Mouse (Mus musculus): ENCODE data around the gene Cd300lf.

Gene Cd300lf

DNA sequence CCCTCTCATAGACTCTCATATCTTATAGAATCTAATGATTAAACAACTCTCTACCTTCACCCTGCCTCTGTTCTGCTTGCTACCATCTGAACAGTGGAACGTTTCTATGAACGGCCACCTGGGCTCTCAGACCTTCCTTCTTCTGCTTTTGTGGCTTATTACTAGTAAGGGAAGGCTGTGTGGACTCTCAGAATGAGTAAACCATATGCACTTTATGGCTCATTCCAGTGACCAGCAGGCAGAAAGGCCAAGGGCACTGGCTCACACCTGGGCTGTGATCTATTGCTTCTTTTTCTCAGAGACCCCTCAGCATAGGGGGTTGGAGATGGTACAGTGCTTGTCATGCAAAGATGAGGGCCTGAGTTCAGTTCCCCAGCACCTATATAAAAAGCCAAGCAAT, 27.2 kb downstream of the Cd300lf start:
- no peak for DNase-seq (ENCODE audit: low read depth)

DNA sequence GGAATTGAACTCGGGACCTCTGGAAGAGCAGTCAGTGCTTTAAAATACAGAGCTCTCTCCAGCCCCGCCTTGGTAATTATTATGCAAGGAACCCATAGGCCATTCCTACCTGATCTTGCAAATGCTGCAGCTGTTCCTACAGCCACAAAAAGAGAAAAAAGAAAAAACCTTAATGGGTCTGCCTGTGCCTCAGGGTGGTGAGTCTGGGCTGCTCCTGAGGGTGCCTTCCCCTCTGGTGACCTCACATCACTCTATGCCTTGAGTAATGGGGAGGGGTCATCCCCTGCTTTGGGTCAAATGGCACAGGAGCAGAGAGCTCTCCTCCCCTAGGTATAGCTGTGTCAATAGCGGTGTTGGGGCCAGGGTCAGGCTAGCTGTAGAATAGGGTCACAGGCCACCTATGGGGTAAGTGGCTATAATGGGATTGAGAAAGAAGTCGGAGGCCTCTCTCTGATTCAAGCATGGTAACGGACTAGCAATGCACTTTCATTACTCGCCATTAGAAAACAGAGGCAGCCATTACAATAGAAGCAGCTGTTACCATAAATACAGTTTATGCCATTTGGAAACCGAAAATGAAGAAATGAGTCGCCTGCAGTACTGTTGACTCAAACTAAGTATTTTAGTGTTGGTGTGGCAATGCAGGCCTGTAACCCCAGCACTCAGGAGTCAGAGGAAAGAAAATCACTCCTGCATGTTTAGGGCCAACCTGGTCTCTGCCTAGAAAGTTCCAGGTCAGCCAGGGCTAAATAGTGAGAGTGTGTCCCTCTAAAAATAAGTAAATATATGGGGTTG, 28.8 kb downstream of the Cd300lf start:
- DNase-seq (ENCODE audit: low read depth), result no peak

DNA sequence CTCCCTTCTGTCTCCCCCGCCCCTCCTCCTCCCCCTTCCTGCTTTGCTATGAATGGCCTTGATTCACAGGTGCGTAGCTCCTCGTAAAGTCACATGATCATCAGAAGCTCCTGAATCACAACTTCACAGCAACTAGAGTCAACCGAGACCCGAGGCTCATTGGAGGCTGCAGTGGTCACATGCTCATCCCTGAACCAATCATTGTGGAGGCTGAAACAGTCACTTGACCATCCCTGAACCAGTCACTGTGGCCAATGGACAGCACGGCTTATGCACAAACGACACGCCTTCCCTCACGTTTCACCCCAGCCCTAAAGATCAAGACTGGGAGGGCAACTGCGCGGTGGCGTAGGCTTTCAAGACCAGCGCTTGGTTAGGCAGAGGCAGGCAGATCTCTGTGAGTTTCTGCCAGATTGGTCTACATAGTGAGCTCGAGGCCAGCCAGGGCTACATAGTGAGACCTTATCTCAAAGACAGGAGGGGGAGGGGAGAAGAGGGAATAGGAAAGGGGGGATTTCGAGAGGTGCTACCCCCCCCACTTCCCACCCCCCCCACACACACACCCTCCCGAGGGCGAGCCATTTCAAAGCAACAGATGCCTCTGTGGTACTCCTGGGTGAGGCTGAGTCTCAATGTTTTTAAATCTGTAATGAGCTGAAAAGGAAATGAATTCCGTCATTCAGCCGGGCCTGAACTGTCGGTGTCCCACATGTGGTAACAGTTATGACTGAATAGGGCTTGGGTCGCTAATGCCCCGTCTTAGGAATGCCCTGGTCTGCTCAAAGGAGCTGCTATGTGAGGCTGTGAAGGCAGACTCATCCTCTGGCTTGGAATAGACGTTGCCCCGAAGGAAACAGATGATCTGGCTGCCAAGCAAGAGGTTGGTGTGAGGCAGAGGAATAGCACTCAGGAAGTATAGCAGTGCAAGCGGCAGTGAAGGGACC, 30.1 kb downstream of the Cd300lf start:
- no peak for DNase-seq (ENCODE audit: low read depth)

DNA sequence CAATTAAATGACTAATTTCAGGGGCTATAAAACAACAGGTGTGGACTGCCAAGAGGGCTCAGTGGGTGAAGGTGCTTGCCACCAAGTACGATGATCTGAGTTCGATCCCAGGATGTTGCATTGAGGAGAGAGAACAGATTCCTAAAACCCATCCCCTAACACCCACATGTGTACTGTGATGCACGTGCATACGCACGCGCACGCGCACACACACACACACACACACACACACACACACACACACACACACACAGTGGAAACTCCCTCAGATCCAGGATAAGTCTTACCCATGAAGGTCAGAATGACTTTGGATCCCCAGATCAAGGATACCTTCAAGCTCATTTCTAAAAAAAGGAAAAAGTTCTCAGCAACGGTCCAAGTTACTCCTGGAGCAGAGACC, 31.7 kb downstream of the Cd300lf start:
- DNase-seq (ENCODE audit: low read depth), result no peak

DNA sequence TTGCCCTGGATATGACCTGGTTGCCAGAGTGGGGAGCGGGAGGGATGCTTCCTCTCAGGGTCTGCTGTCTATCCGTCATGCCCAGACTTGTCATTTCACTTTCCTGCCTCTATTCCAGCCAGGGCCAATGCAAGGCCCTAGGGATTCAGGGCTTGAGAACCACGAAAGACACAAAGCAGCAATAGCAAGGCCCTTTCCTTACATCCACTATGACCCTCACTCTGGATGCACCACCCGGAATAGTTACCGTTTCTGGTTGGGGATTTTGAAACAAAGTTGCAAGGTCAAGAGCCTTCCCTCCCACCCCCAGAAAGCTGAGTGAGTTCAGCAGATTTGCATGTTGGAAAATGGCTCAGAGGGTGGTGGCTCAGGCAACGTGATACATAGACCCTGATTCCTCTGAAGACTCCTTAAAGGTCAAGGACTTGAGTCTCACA, 32.2 kb downstream of the Cd300lf start:
- no peak for DNase-seq (ENCODE audit: low read depth)

DNA sequence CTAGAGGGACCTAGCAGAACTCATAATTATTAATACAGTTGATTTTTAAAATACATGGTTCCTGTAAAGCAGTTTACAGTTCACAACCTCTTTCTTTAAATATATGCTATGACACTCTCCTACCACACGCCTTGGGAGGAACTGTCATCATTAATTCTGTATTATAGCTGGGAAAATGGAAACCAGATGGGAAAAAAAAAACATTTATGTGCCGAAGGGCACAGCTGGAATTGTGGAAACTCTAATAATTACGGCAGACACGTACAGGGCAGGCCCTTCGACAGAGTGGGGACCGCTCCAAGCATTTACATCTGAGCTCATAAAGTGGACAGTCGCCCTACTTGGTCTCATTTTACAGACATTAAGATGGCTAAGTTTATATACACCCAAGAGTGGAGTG, 33.1 kb downstream of the Cd300lf start:
- no peak for DNase-seq (ENCODE audit: low read depth)

DNA sequence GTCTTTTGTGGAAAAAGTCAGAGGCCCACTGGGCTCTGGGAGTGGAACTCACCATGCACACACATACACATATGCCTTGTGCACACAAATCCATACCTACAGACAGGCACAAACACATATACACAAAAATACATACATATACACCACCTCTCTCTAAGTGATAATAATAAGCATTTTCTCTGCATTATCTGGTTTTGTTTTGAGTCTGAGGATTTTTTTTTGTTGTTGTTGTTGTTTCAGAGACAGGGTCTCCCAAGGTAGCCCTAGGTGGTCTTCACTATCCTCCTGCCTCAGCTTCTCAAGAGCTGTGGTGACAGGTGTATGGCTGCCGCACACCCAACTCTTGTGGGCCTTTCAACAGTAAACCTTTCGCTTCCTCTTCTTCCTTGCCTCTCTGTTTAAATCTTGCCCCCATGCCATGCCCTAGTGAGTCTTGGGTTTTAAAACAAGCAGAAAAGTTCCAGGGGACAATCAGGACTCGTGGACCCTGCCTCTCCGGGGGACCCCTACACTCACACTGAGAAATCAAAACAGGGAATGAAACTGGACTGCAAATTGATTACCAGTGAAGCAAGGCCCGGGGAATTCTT, 33.7 kb downstream of the Cd300lf start:
- DNase-seq (ENCODE audit: low read depth), result no peak

DNA sequence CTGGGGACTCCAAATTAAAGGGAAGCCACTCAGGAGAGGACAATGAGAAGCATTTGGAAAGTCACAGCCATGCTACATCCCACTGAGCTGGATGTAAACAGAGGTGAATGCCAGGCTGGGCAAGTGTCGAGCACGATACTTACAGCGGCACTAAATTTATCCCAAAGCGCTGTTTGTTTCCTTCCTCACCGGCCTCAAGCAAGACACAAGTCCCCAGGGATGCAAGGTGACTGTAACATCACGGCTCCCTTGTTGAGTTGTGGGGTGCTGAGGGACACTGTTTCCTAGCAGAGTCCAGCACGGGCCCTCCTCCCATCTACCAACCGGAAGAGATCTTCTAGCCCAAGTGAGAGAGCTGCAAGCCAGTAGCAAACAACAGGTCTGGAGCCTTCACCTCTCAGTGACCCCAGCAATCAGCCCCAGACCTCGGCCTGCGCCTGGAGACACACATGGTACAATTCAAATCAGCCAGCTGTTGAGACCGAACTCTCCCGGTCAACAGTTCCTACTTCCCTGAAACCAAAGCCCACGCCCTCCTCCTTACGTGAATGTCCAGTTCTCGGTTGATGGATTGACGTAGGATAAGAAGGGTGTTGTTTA, 34.5 kb downstream of the Cd300lf start:
- DNase-seq (ENCODE audit: low read depth), result no peak

DNA sequence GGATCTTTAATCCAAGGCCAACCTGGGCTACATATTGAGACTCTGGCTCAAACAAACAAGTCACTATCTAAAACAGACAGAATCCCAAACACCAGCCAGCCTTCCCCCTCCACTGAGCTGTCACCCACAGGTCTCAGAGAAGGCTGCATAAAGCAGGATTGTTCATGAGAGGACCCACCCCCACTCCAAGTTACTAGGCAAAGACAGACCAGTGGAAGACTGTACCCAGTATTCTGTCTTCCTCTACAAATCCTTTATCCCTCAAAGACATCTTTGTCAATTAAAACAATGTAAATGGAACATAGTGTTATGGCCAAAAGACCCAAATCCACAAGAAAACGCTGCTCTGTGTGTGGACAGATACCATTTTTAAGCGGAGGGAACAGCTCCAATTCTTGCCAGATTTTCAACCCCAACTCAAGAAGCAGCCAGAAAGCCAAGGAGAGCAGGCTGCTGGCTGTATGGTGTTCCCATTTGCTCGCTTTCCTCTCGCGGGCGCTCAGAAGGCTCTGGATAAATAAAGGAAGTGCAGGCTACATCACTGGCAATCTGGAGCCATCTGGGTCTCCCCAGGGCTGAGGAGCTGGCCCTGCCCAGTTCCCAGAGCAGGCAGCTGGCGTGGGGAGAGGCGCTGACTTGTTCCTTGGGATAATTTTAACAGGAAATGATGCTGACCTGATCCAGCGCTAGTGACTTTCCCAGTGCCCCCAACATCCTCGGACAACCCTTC, 35.4 kb downstream of the Cd300lf start:
- DNase-seq (ENCODE audit: low read depth), result no peak

DNA sequence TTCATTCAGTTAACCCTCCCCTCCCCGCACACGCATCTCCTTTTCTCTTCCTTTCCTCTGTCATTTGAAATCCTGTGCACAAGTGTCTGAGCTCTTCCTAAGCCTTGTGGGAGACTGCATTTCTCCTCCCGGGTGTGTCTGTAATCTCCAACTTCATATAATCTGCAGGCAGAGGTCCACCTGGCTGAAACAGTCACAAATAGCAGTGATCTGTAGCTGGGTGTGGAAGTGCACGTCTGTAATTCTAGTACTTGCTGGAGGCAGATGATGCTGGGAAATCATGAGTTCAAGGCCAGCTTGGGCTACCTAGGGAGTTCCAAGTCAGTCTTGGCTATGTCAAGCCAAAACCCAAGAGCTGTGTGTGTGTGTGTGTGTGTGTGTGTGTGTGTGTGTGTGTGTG, 41.7 kb downstream of the Cd300lf start:
- DNase-seq (ENCODE audit: low read depth), result no peak

DNA sequence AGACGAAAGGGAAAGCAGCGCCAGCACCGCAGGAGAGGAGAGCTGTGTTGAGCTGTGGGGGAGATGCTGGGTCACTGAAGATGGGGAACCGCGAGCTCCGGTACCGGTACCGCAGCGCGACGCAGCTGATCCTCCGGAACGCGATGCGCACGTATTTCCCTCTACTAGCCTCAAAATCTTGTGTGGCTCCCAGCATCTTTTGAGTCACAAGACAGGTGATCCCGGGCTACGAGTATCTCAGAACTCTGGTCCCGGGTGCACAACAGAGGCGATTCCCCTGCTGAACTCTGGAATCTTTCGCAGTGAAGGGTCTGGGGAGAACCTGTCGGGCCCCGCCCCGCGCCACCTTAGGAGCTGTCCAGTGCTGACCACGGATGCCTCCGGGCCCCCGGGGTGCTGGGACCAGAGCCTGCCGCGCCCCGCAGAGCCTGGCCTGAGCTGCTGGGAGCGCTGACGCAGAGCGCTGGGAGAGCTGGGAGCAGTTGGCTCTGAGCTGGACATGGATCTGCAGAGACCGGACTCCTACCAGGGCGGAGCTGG, 42.4 kb downstream of the Cd300lf start, which contains the start of gene Rab37:
Gene Rab37, plus strand, starts transcription at position 70 of the 540 bp plus-strand sequence.
- peak; percentile 32 for DNase-seq (ENCODE audit: low read depth)

DNA sequence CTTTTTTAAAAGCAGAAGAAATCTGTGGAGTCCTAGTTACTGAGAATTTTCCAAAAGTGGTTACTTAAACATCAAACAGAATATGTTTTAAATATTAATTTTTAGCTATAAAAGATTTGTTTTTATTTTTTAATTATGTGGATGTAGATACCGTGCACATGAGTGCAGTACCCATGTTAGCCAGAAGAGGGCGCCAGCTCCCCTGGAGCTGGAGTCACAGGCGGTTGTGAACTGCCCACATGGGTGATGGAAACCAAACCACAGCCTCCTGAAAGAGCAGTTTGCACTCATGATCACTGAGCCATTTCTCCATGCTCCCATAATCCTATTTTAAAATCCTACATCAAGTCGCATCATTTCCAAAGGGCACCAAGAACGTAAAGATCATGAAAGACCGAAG, 43.9 kb downstream of the Cd300lf start:
- DNase-seq (ENCODE audit: low read depth), result peak; percentile 65

DNA sequence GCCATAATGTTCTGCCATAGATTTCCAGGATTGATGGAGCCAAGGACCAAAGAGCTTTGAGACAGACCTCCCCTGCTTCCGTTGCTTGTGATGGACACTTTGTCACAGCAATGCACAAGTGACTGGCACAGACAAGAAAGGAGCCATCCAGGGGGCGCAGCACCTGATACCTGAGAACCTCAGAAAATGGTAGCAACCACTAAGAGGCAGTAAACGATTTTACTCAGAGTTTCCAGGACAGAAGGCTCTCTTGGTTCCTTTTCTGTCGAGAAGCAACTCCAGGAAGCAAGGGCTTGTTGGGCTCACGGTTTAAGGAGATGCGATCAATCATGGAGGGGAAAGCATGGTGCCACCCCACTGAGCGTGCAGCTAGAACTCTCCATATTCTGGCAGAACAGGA, 47.6 kb downstream of the Cd300lf start:
- no peak for DNase-seq (ENCODE audit: low read depth)

DNA sequence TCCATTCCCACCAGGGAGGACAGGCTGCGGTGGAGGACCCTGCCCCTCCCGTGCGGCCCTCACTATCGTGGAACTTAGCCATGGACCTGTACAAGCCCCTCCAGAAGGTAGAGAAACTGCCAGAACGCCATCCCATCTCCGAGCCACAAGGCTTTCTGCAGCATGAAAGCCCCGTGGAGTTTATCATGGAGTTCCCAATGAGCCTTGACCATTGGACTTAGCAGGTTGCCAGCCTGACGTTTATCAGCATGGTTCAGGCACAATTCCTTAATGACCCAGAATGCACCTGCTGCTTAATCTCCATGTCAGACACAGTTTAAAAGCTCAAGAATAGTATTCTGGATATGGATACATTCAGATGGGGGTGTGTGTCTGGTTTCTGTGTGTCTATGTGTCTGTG, 48.7 kb downstream of the Cd300lf start:
- no peak for DNase-seq (ENCODE audit: low read depth)

DNA sequence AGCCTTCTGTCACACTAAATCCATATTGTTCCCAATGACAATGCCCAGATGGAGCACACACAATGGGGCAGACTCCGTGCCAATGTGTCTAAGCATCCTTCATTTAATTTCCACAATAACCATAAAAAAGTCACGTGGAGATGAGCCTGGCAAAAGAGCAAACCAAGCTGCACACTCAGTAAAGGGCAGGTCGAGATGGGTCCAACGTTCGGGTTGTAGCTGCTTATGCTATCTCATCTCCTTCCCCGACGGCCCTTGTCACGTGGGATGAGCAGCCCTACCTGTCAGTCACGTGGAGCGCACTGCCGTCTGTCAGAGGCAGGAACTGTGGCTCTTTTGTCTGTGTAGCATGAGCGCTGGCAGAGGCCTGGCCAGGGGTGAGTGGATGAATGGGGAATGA, 49.2 kb downstream of the Cd300lf start:
- no peak for DNase-seq (ENCODE audit: low read depth)

DNA sequence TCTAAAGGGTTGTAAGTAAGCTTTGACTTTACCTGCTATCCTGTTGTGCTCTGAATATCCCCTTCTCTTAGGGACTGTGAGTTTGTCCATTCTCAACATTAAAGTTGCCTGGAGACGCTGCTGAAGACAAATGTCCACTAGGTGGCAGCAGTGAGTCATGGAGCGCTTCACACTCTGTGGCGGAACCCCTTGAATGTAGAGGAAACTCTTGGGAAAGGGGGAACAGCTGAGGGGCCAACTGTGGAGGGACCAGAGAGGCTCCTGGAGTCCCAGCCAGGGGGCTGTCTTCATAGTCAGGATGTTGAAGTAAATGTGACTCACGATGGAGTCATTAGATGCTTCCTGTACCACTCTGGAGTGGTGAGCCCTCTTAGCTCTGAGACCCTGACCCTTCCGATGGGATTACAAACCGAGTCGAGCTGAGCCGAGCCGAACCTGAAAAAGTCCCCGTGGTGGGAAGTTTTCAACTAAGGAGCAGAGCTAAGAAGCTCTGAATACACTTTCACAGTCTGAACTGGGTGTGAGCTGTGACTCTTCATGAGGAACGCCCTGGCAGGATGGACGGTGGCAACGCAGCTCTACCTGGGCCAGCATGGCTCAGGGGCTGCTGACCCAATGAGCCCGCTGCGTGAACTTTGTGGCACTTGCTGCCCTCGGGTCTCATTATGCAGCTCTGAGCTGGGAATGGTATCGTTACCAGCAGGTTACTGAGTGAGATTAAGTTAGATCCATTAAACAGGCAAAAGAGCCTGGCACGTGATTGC, 50.2 kb downstream of the Cd300lf start:
- peak; percentile 87 for DNase-seq (ENCODE audit: low read depth)

DNA sequence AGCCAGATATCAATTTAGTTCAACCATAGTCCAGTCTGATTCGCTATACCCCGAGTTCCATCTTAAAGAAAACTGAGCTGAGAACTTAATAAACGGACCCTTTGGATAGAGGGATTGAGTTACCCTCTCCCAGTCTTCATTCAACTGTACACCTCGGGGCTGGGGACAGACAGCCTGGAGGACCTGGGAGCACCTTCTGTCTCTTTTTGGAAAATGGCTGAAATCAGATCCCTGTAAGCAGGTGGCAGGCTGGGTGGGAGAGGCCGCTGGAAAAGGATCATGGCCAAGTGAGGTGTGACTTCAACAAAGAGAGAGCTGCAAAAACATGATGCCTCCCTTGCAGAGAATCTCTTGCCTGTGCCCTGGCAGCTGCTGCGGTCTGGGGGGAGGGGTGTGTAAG, 51.6 kb downstream of the Cd300lf start:
- DNase-seq (ENCODE audit: low read depth), result no peak

DNA sequence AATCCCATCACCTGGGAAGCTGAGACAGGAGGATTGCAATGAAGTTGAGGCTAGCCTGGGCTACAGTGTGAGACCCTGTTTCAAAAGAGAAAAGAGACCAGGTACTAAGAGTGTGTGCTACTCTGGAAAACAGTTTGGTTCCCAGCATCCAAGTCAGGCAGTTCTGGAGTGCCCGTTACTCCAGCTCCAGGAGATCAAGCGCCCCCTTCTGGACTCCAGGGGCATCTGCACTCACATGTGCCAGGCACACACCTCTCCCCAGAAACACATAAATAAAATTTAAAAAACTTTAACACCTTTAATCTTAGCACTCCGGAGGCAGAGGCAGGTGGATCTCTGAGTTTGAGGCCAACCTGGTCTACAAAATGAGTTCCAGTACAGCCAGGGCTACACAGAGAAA, 52.4 kb downstream of the Cd300lf start:
- no peak for DNase-seq (ENCODE audit: low read depth)

DNA sequence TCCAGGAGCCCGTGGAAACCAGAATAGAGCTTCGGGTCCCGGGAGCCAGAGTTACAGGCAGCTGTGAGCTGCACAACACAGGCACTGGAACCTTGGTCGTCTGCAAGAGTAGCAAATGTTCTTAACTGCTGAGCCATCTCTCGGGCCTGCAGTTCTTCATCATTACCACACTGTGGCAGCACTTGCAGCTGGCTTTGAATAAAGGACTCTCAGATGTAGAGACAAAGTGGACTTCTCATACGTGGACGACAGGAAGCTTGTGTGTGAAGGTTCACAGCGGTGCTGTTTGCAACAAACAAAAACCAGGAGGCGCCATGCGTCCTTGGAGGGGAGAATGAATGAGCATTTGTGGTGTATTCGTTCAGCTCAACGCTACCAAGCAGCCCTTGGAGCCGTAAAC, 52.9 kb downstream of the Cd300lf start:
- peak; percentile 80 for DNase-seq (ENCODE audit: low read depth)

DNA sequence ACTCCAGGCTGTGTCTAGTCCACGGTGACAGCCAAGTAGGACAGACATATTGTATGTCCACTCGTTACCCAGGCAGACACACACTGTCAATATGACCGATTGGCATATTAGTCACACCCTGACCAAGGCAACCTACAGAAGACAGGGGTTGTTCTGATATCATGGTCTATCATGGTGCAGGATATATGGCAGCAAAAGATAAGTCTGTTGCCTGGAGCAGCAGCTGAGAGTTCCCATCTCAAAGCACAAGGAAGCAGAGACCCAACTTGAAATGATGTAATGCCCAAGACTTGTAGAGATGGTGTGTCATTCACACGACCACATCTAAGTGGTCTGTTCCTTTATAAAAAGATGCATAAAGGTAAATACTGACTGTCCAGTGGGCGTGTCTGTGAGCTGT, 55.1 kb downstream of the Cd300lf start:
- no peak for DNase-seq (ENCODE audit: low read depth)

DNA sequence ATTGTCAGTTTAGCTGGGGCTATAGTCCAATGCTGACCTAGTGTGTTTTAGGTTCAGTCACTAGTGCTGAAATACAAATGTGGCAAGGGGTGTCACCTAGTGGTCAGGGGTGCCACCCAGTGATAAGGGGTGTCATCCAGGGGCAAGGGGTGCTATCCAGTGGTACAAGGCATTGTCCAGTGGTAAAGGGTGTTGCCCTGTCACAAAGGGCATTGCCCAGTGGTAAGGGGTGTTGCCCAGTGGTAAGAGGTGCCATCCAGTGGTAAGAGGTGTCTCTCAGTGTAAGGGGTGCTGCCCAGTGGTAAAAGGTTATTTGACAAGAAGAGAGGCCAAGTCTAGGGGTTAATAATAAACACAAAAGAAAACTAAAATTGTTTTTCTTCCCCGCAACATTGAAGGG, 56.4 kb downstream of the Cd300lf start:
- DNase-seq (ENCODE audit: low read depth), result no peak

Data from naive thymus-derived CD4-positive, alpha-beta T cell, adult 2 months (primary cell).